Mouse (Mus musculus) stomach, postnatal 0 days (tissue): Measurements from ENCODE around the gene Cryzl2. TPM values are rescaled to one million over a fixed set of nuclear protein-coding genes. Genes with fewer than 3 reads are reported as not detected.
A peak's percentile ranks its signal among the peaks of the same experiment; 100 is the strongest.

Experiments
- ATAC-seq: fragments of 200-750 bp; cut with Nextera tagmentation; 2 replicates; pipeline ENCODE4 v1.8.0; 2017; ENCODE audit not compliant: low FRiP score, low TSS enrichment
- DNase-seq: peaks from one replicate; pipeline ENCODE4 v3.0.0-alpha.2; 2016; ENCODE audit warnings: low spot score
- H3K27ac ChIP-seq: fragments of 300-500 bp; sonication (generic); replicated peaks from 2 replicates; pipeline ENCODE4 v1.5.1; 2014; ENCODE audit warnings: mild to moderate bottlenecking, control low read depth
- H3K27me3 ChIP-seq: fragments of 300-500 bp; sonication (generic); 2 replicates; pipeline ENCODE4 v1.6.1; 2014; ENCODE audit warnings: low read length; ENCODE audit not compliant: control insufficient read depth, insufficient read depth
- H3K36me3 ChIP-seq: fragments of 300-500 bp; sonication (generic); 2 replicates; pipeline ENCODE4 v1.6.1; 2014; ENCODE audit warnings: low read length, mixed read lengths; ENCODE audit not compliant: control insufficient read depth, insufficient read depth
- H3K4me1 ChIP-seq: fragments of 300-500 bp; sonication (generic); replicated peaks from 2 replicates; pipeline ENCODE4 v1.6.1; 2014; ENCODE audit warnings: antibody characterized with exemption; ENCODE audit not compliant: control insufficient read depth, insufficient read depth
- H3K4me2 ChIP-seq: fragments of 300-500 bp; sonication (generic); replicated peaks from 2 replicates; pipeline ENCODE4 v1.6.1; 2014; ENCODE audit warnings: low read depth, mild to moderate bottlenecking, control low read depth, moderate library complexity
- H3K4me3 ChIP-seq: fragments of 300-500 bp; sonication (generic); 2 replicates; pipeline ENCODE4 v1.5.1; 2014; ENCODE audit warnings: low read depth, low read length, control low read depth
- H3K9ac ChIP-seq: fragments of 300-500 bp; sonication (generic); 2 replicates; pipeline ENCODE4 v1.6.1; 2014; ENCODE audit warnings: mild to moderate bottlenecking, low read length, control low read depth, mixed read lengths
- H3K9me3 ChIP-seq: fragments of 300-500 bp; sonication (generic); 2 replicates; pipeline ENCODE4 v1.6.1; 2016; ENCODE audit warnings: low read length; ENCODE audit not compliant: control insufficient read depth
- CTCF ChIP-seq: IDR thresholded peaks from 2 replicates; pipeline ENCODE4 v1.5.1; 2016; ENCODE audit warnings: antibody characterized with exemption, low read depth, mild to moderate bottlenecking, moderate library complexity
- EP300 ChIP-seq: optimal IDR thresholded peaks from 2 replicates; pipeline ENCODE3; 2016; ENCODE audit warnings: antibody characterized with exemption
- WGBS: fragments of 180-500 bp; shearing (Covaris S2); extraction: QIAGEN DNeasy Blood & Tissue Kit; methylation state at CpG from one replicate; pipeline ENCODE4 v1.1.7; 2014; 5-methylcytosine and 5-hydroxymethylcytosine counted together
- polyA plus RNA-seq: library from polyadenylated mRNA; unstranded; fragments of >200 nt; fragmentation: Nextera tagmentation; extraction: Ambion mirVana; gene quantifications from 2 replicates; pipeline ENCODE4 v1.2.1, GENCODE M21; 2015

Gene Cryzl2
- polyA plus RNA-seq, 1 experiment from 2014 or later: 14.8 TPM

GRCm38 (mm10) chr1:157480090-157480489, 21.7 kb downstream of the Cryzl2 start:
- no peak overlapping the region for H3K27ac ChIP-seq
- ATAC-seq: 0 out of 2 replicates have a peak, but pooled peaks have one; percentile 42
- H3K4me3 ChIP-seq: no peak overlapping the region
- 21% methylated on average over 9 of the region's 9 CpGs for WGBS
- H3K36me3 ChIP-seq: no peaks in the 10 kb centered on the region
- no peaks in the 10 kb centered on the region for H3K9me3 ChIP-seq
- no peaks in the 10 kb centered on the region for H3K27me3 ChIP-seq
- no peaks in the 10 kb centered on the region for H3K4me1 ChIP-seq
- H3K9ac ChIP-seq: no peak overlapping the region
- no peak for DNase-seq
- no peak overlapping the region for H3K4me2 ChIP-seq
- TF ChIP-seq CTCF: 0 out of 2 replicates have a peak, but pooled peaks have one; percentile 9
- TF ChIP-seq EP300: no peak

DNA sequence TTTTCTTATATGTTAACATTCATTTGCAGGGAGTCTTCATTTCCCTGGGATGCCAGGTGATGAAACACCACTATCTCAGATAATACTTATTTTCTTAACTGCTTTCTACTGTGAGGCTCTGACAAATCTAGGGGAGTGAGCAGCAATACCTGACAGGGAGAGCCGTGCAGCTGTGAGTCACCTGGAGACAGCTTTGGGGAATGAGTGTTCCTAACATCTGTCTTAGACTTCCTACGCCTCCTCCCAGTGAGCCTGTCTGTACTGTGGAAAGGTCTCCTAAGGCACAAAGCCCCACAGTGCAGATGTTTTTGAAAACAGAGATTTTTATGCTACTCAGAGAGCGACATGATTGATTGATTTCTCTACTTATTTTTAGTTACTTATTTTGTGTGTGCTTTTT, 22.5 kb downstream of the Cryzl2 start:
- 44% methylated on average over 3 of the region's 3 CpGs for WGBS
- no peak overlapping the region for H3K4me2 ChIP-seq
- no peaks in the 10 kb centered on the region for H3K36me3 ChIP-seq
- ATAC-seq (no peak), DNase-seq (no peak)
- no peaks in the 10 kb centered on the region for H3K27me3 ChIP-seq
- no peak for TF ChIP-seq EP300
- TF ChIP-seq CTCF: no peak
- no peak overlapping the region for H3K4me3 ChIP-seq
- no peak overlapping the region for H3K9ac ChIP-seq
- H3K9me3 ChIP-seq: no peaks in the 10 kb centered on the region
- H3K4me1 ChIP-seq: no peaks in the 10 kb centered on the region
- H3K27ac ChIP-seq: no peak overlapping the region

DNA sequence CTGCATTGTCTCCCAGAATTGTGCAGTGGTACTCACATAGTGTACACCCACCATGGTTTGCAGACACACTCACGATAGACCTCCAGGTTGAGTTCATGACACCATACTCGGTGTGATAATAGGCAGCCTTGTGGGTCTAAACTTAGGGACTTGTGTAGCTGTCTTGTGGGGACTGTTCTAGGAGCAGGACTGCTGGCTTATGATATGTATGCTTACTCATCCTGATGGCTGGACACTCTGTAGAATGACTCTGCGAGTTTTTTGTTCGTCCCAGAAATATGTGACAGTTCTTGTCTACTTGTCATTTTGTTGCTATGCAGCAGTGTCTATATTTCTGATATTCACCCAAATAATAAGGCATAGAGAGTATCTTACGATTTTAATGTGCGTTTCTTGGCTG, 23.3 kb downstream of the Cryzl2 start:
- Histone ChIP-seq H3K4me3 (no peak overlapping the region), H3K4me2 (no peak overlapping the region), H3K27me3 (no peaks in the 10 kb centered on the region), H3K27ac (no peak overlapping the region), H3K9me3 (no peaks in the 10 kb centered on the region), H3K9ac (no peak overlapping the region), H3K36me3 (no peaks in the 10 kb centered on the region), H3K4me1 (no peaks in the 10 kb centered on the region)
- TF ChIP-seq CTCF (no peak), EP300 (no peak)
- 92% methylated on average over 6 of the region's 6 CpGs for WGBS
- no peak for DNase-seq
- no peak for ATAC-seq

DNA sequence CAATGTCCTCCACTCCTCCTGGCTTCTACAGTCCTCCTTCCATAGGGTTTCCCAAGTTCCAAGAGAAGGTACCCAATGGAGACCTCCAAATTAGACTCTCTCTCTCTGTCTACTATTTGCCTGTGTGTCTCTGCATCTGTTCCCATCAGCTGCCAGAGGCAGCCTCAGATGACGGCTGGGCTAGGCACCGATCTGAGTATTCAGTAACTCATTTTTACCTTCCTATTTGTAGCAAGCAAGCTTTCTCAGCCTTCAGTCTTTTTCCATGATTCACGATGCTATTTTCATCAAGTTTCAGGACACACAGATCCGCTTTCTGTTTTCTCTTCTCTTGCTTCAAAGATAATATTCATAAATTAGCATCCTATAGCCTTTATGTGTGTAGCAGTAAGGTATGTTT, 25.8 kb downstream of the Cryzl2 start:
- ATAC-seq (no peak), DNase-seq (no peak)
- Histone ChIP-seq H3K9ac (no peak overlapping the region), H3K27me3 (no peaks in the 10 kb centered on the region), H3K9me3 (no peaks in the 10 kb centered on the region), H3K36me3 (no peaks in the 10 kb centered on the region), H3K27ac (no peak overlapping the region), H3K4me1 (no peaks in the 10 kb centered on the region), H3K4me2 (no peak overlapping the region), H3K4me3 (no peak overlapping the region)
- 92% methylated on average over 4 of the region's 4 CpGs for WGBS
- TF ChIP-seq CTCF: no peak
- TF ChIP-seq EP300: no peak

DNA sequence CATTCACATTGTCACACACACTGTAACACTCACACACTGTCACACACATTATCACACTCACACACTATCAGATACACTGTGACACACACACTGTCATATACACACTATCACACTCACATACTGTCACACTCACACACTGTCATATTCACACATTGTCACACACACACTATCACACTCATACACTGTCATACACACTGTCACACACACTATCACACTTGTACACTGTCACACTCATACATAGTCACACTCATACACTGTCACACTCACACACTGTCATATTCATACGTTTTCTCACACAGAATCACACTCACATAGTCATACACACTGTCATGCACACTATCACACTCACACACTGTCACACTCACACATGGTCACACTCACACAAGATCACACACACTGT, 42.3 kb downstream of the Cryzl2 start:
- 76% methylated on average over 1 of the region's 1 CpGs for WGBS
- no peak overlapping the region for H3K4me3 ChIP-seq
- H3K27me3 ChIP-seq: no peaks in the 10 kb centered on the region
- ATAC-seq (no peak), DNase-seq (no peak)
- H3K4me2 ChIP-seq: no peak overlapping the region
- no peak overlapping the region for H3K27ac ChIP-seq
- no peaks in the 10 kb centered on the region for H3K36me3 ChIP-seq
- H3K4me1 ChIP-seq: no peaks in the 10 kb centered on the region
- H3K9me3 ChIP-seq: no peaks in the 10 kb centered on the region
- no peak overlapping the region for H3K9ac ChIP-seq
- no peak for TF ChIP-seq CTCF
- no peak for TF ChIP-seq EP300

DNA sequence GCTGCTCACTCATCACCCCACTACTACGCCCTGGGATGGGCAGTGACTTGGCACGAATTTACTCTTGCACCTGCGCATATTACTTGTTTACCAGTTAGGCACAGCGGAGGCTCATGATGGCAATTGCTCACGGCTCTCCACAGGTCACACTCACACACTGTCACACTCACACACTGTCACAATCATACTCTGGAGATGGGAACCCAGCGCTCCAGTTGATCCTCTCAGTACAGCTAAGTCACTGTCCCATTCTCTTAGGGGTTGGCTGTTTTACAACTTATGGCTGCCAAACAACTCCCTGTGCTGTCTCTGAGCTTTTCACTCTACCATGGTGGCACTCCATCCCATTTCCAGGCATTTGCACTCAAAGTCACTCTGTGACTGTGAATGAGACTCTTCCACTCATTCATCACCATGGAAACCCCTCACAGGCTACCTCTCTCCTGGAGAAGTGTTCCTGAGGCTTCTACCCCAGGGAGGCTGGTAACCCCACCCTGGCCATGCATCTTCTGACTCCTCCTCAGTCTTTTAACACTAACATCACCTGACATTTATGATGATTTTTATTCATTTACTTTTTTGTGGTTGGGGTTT, 43.1 kb downstream of the Cryzl2 start:
- no peak for TF ChIP-seq EP300
- no peak for TF ChIP-seq CTCF
- no peaks in the 10 kb centered on the region for H3K4me1 ChIP-seq
- 81% methylated on average over 6 of the region's 6 CpGs for WGBS

More for the DNA sequence above, 43.1 kb downstream of the Cryzl2 start:
- Histone ChIP-seq H3K9me3 (no peaks in the 10 kb centered on the region), H3K4me2 (no peak overlapping the region), H3K27ac (no peak overlapping the region), H3K4me3 (no peak overlapping the region), H3K27me3 (no peaks in the 10 kb centered on the region), H3K36me3 (no peaks in the 10 kb centered on the region), H3K9ac (no peak overlapping the region)
- DNase-seq (no peak), ATAC-seq (no peak)
